Mouse (Mus musculus) right cerebral cortex, adult 18-20 months (tissue): Measurements from ENCODE around the gene Gm21704.
"Not testable (repeated sequence)": the region's sequence is repeated elsewhere in the genome, so short reads cannot be mapped to it uniquely, and the experiment has no call there.

ENCODE experiments used
- DNase-seq: peaks from one replicate; pipeline ENCODE4 v3.0.0; 2022; ENCODE audit warnings: mixed read lengths

The Gm21704 gene

GRCm38 (mm10) chrY:3410067-3410466 is at the start of gene Gm21704, which contains the start of gene Gm21708:
TSS of gene Gm21704 (minus strand) at chrY:3410167.
TSS of gene Gm21708 (minus strand) at chrY:3410167.
- DNase-seq = not testable (repeated sequence)

DNA sequence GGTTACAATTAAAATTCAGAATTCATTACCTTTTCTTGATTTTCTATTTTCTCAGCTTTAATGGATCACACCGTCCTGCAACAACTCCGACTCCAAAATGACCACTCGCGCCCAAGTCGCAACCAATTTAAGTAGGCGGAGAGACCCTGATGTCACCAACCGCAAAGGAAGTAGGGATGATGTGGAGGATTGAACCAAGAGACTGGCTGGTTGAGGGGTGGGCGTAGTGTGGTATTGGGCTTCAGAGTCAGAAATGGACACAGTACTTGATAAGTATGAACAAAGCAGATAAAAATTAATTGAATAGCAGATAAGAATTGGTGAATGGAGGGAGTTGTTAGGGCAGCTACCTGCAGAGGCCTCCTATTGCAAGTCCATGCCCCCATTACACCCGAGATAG is 64.7 kb downstream of the Gm21704 start, which contains the start of gene Gm21693:
Gene Gm21693, minus strand, starts transcription at position 101 of the 400 bp plus-strand sequence.
- not testable (repeated sequence) for DNase-seq

- DNase-seq = not testable (repeated sequence)
Measured at GRCm38 (mm10) chrY:3340661-3341060, 69.3 kb downstream of the Gm21704 start.
